Mouse (Mus musculus): ENCODE measurements around the gene Gm21119. TPM values are rescaled to one million over a fixed set of nuclear protein-coding genes. Genes with fewer than 3 reads are reported as not detected.
"Not testable (repeated sequence)": the region's sequence is repeated elsewhere in the genome, so short reads cannot be mapped to it uniquely, and the experiment has no call there.

Gene Gm21119
- polyA plus RNA-seq, 1 experiment from 2014 or later, result 0.80 TPM

DNA sequence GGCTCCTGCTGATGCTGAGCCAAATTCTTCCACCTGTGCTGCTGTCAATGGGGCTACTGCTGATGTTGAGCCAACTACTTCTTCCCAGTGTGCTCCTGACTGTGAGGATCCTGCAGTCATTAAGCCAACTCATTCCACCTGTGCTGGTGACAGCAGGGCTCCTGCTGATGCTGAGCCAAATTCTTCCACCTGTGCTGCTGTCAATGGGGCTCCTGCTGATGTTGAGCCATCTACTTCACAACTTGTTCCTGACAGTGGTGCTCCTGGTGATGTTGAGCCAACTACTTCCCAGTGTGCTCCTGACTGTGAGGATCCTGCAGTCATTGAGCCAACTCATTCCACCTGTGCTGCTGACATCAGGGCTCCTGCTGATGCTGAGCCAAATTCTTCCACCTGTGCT, 63.7 kb downstream of the Gm21119 start:
- not testable (repeated sequence) for H3K4me1 ChIP-seq (ENCODE audit: insufficient read depth); H3K36me3 ChIP-seq (ENCODE audit: insufficient read depth); H3K9me3 ChIP-seq (ENCODE audit: low read depth, low read length); DNase-seq; H3K27ac ChIP-seq (ENCODE audit: low read depth); ATAC-seq (ENCODE audit: insufficient read depth); H3K27me3 ChIP-seq (ENCODE audit: insufficient read depth, low read length); H3K4me2 ChIP-seq; H3K4me3 ChIP-seq (ENCODE audit: low read depth, low read length); H3K9ac ChIP-seq

Data from lung, embryonic 14.5 days (tissue).